Mouse (Mus musculus): ENCODE data around the gene Trp53i11. TPM values are rescaled to one million over a fixed set of nuclear protein-coding genes. Genes with fewer than 3 reads are reported as not detected.

Gene Trp53i11
- polyA plus RNA-seq (2012; ENCODE audit: low replicate concordance): 50.8 and 62.8 TPM in 2 replicates

GRCm38 (mm10) chr2:93187323-93187996 is at the start of gene Trp53i11:
Gene Trp53i11, plus strand, starts transcription at chr2:93187548.

Other genes starting within 250 kb of the Trp53i11 start
- 8.0 and 14.7 TPM in 2 replicates for gene Prdm11, start 141.4 kb upstream of the Trp53i11 start, polyA plus RNA-seq (2012; ENCODE audit: low replicate concordance)
- 0.54 and 1.0 TPM in 2 replicates for gene Tspan18, start 147.0 kb downstream of the Trp53i11 start, polyA plus RNA-seq (2012; ENCODE audit: low replicate concordance)